Mouse (Mus musculus): Measurements from ENCODE around the gene Rbsn.

GRCm38 (mm10) chr6:92255346-92255745, 40.6 kb upstream of the Rbsn start:
- TF ChIP-seq POLR2A (IDR thresholded peaks at IDR 0.05; ENCODE audit: insufficient read depth, low read depth, low read length) (no peak), CTCF (IDR thresholded peaks at IDR 0.05) (no peak), EP300 (IDR thresholded peaks at IDR 0.05; ENCODE audit: insufficient read depth, low read depth, low read length) (no peak)
